Mouse (Mus musculus) right cerebral cortex, adult 18-20 months (tissue): ENCODE measurements around the gene Tmem251.

Experiments used
- DNase-seq: peaks from one replicate; pipeline ENCODE4 v3.0.0; 2022; ENCODE audit warnings: mixed read lengths

Gene Tmem251

GRCm38 (mm10) chr12:102710851-102711375 lies 32.6 kb upstream of the Tmem251 start:
- DNase-seq, result no peak

- DNase-seq, result no peak
These were observed 30.3 kb upstream of the Tmem251 start for GRCm38 (mm10) chr12:102713153-102713865.

GRCm38 (mm10) chr12:102714116-102714515 lies 29.4 kb upstream of the Tmem251 start:
- DNase-seq, result no peak

DNA sequence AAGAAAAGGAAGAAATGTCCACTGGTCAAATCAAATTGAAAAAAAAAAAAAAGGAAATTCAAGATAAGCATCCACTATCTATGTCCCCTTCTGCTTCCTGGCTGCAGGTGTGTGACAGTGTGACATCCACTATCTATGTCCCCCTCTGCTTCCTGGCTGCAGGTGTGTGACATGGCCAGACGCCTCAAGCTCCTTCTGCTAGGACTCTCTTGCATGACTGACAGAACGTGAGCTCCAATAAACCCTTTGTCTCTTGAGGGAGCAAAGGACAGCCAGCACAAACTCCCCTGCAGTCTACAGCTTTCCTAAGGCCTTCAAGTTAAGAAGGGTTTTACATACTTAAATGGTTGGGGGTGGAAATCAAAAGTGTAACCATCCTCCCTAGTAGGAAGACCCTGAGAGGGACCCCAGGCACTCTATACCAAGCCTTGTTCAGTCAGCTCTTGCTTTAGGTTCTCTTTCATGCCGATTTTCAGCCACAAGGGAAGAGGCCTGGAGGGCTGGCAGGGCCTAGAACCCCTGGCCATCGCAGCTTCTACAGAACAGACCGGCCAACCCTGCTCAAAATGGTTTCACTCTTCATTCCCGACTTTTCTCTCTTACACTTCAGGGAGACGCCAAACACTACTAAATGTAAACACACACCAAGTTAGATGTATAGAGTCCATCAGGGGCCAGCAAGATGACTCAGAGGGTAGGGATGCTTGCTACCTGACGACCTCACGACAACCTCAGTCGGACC lies 28.7 kb upstream of the Tmem251 start:
- no peak for DNase-seq

- DNase-seq, result no peak
These were observed 23.8 kb upstream of the Tmem251 start for GRCm38 (mm10) chr12:102719552-102720315.

GRCm38 (mm10) chr12:102722451-102722850 lies 21.1 kb upstream of the Tmem251 start:
- no peak for DNase-seq

- no peak for DNase-seq
These were observed 20.6 kb upstream of the Tmem251 start for GRCm38 (mm10) chr12:102722966-102723365.

DNA sequence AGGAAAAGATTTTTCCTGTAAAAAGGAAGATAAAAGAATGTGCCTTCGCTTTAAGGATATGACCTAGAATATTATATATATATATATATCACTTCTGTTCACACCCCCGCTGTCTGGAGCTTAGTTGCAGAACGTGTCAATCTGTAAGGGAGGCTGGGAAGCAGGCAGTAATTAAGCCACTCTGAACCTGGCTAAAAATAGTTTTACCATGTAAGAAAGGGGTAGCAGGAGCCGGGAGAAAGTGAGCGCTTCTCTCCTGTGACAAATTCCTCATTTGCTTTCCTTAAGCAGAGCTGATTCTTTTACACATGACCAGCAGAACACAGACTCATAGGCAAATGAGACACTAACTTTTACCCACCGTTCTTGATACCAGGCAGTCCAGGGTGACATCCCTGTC lies 19.7 kb upstream of the Tmem251 start:
- DNase-seq, result peak; percentile 71

DNA sequence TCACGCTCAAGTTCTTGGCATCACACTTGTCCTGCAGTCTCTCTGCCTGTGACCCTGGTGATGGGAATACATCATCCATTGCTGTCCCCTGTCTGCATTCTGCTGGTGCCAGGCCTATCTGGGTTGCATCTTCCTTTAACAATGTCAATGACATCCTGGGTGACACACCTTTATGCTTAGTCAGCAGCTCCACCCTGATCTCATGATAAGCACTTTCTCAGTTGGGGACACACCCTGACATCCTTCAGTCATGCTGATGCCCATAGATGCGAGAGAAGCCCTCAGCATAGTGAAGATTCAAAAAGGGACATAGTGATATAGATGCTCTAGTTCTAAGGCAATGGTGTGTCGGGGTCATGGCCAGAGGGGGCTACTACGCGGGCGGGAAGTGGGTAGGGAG lies 18.4 kb upstream of the Tmem251 start:
- no peak for DNase-seq

- no peak for DNase-seq
These were observed 17.8 kb upstream of the Tmem251 start for GRCm38 (mm10) chr12:102725761-102726175.

- peak; percentile 78 for DNase-seq
These were observed 13.4 kb upstream of the Tmem251 start for GRCm38 (mm10) chr12:102729855-102730797.

DNA sequence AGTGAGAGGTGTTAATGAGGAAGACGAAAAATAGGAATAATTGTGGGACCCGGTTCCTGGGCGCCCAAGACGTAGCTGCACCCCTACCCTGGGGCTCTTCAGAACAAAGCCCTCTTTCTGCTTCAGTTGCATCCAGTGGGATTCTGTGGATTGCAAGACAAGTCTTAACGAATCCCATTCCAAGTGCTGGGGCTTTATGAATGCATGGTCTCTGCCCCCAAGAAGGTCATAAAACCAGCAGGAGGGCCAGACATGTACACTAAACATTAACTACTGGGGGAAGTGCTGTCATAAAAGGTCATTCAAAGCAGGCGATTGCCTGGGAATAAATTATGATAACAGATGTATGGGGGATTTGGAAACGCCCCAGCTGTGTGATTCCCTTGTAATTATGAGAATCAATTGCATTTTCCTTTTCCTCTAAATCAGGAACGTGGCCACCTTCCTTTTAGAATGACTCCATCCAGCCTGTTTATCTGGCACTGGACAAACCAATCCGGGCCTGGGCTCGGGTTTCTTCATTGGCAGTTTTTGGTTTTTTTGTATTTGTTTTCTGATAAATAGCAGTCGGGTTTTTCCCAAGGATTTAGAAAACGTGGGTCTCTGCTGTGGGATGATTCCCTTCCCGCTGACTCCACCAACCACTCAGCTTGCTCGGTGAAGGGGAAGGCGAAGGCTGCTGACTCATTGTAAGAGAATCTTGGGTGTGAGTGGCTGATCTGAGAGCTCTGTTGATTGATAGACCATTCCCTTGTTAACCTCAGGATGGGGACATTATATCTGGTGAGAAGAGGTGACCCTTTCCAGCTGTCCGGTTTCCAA lies 12.6 kb upstream of the Tmem251 start:
- no peak for DNase-seq

- DNase-seq, result peak; percentile 37
These were observed 10.2 kb upstream of the Tmem251 start for GRCm38 (mm10) chr12:102733381-102733780.

GRCm38 (mm10) chr12:102739096-102739495 lies 4.5 kb upstream of the Tmem251 start:
- no peak for DNase-seq

DNA sequence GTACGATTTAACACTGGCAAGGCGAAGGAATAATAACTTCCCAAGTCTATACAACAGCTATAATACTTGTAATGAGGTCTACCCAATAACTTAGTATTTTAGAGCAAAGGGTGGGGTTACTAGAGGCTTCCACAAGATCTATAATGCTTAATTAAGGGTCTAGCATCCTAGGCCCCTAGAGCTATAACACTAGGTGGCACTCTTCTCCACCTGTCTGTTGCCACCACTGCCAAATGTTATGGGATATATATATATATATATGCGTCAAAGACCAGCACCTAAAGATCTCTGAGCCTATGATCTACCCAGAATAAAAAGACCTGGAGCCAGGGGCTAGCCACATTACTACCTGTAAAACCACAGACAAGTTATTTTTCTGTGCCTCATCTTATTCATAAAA lies 3.3 kb upstream of the Tmem251 start:
- no peak for DNase-seq

- DNase-seq, result no peak
These were observed 1.5 kb upstream of the Tmem251 start for GRCm38 (mm10) chr12:102742056-102742455.

- DNase-seq, result no peak
These were observed 450 bp upstream of the Tmem251 start for GRCm38 (mm10) chr12:102743036-102743588.

- DNase-seq, result no peak
These were observed 1.3 kb downstream of the Tmem251 start for GRCm38 (mm10) chr12:102744839-102745238.

DNA sequence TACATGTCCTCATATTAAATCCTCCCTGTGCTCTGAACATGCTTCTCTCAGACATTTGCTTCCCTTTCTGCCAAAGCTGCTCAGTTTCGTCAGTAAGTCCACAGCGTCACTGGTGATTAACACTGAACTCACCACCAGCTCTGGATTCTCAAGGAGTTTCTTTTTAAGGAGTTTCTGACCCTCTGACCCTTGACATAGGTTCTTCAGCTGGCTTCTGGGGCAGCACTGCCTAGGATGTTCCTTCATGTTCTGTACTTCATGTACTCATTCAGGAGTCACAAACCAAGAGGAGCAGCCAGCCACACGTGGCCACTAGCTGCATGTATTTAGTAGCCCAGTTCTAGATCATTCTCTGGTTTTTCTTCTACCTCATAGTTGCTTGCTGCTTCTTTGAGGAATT lies 4.7 kb downstream of the Tmem251 start:
- DNase-seq, result no peak

DNA sequence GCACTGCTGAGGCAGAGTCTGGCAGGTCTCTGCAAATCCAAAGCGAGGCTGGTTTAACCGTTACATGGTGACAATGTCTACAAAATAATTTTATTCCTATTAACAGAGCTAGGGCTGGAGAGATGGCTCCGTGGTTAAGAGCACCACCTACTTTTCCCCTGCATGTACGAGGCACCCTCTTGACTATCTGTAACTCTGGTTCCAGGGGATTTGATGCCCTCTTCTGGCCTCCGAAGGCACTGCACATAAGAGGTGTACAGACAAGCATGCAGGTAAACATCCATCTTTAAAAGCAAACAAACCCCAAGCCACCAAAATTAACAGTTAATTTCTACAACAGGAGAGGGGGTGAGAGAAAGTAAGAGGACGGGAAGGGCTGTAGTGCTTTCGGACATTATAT lies 12.7 kb downstream of the Tmem251 start:
- no peak for DNase-seq
